Mouse (Mus musculus): Measurements from ENCODE around the gene Elf1. TPM values are rescaled to one million over a fixed set of nuclear protein-coding genes. Genes with fewer than 3 reads are reported as not detected.

Elf1 gene
- polyA plus RNA-seq, 1 experiment from 2014 or later: 18.1 TPM

DNA sequence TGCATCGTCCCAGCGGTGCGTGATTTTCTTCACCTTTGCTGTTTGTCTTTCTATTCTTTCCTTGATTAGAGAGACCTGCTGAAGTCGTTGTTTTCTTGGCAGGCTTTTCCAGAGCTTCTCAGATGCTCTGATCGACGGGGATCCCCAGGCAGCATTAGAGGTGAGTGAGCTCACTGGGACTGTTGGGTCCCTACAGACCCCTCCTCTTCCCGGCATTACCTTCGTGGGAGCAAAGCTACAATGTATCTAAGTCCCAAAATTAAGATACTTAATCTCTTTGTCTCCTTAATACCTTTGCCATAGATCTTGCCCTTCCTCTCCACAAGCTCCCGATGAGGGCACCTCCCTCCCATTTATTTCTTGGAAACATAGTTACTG is 106.8 kb downstream of the Elf1 start:
- peak overlapping the region; percentile 55 for H3K4me3 ChIP-seq
- H3K4me2 ChIP-seq: peak overlapping the region; percentile 66
- H3K9ac ChIP-seq: peak overlapping the region; percentile 50
- no peaks in the 10 kb centered on the region for H3K9me3 ChIP-seq
- ATAC-seq (ENCODE audit: insufficient number of reproducible peaks, low FRiP score, low TSS enrichment, low read depth): no peak
- peaks cover 16% of the 10 kb centered on the region for H3K4me1 ChIP-seq
- no peaks in the 10 kb centered on the region; the same call in 1 of the 2 replicates for H3K36me3 ChIP-seq
- no peaks in the 10 kb centered on the region for H3K27me3 ChIP-seq
- peak overlapping the region; percentile 99 for H3K27ac ChIP-seq
- WGBS: under 1% methylated on average over 9 of the region's 9 CpGs

DNA sequence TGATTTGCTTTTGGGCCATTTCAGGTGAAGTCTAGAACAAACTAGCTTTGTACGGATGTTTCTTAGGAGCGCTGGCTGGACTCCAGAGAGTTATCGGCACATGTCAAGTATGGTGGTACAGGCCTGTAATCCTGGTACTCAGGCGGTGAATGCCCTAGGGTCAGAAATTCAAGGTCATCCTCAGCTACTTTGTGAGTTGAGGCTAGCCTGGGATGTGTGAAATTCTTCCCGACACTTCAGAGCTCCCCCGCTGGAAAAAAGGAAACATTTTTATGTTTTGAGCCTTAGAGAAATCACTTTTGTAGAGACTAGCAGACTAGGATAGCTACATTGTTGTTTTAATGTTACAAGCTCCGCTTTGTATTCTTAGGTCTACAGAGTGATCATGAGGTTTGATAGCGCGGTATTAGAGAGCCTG is 107.5 kb downstream of the Elf1 start:
- H3K36me3 ChIP-seq: no peaks in the 10 kb centered on the region; the same call in 1 of the 2 replicates
- no peak overlapping the region for H3K9ac ChIP-seq
- WGBS: 88% methylated on average over 9 of the region's 9 CpGs

DNA sequence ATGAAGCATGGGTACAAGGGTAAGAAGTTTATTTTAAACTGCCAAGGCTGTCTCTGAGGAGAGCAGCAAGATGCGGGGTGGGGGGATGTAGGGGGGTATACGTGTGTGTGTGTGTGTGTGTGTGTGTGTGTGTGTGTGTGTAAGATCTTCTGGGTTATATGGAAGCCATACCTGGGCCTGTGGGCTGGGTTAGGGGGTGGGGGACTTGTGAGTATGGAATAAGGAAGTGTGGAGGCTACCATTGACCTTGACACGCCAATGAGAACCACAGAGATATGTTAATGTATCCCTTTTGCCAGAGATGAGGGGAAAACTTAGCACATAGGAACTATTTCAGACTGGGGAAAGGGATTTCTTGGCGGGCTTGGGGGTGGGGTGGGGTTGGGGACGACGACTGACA is 108.4 kb downstream of the Elf1 start:
- Histone ChIP-seq H3K36me3 (peaks cover 5% of the 10 kb centered on the region; the same call in 1 of the 2 replicates), H3K4me2 (no peak overlapping the region), H3K27me3 (no peaks in the 10 kb centered on the region), H3K4me3 (no peak overlapping the region), H3K4me1 (peaks cover 16% of the 10 kb centered on the region), H3K9ac (no peak overlapping the region), H3K9me3 (no peaks in the 10 kb centered on the region), H3K27ac (no peak overlapping the region)
- ATAC-seq (ENCODE audit: insufficient number of reproducible peaks, low FRiP score, low TSS enrichment, low read depth): no peak
- WGBS: 86% methylated on average over 6 of the region's 6 CpGs

More for the DNA sequence above, 107.5 kb downstream of the Elf1 start:
- peak overlapping the region; percentile 66 for H3K4me2 ChIP-seq
- H3K4me3 ChIP-seq: peak overlapping the region; percentile 55
- ATAC-seq (ENCODE audit: insufficient number of reproducible peaks, low FRiP score, low TSS enrichment, low read depth): no peak
- peaks cover 16% of the 10 kb centered on the region for H3K4me1 ChIP-seq
- no peak overlapping the region for H3K27ac ChIP-seq
- H3K9me3 ChIP-seq: no peaks in the 10 kb centered on the region
- no peaks in the 10 kb centered on the region for H3K27me3 ChIP-seq

DNA sequence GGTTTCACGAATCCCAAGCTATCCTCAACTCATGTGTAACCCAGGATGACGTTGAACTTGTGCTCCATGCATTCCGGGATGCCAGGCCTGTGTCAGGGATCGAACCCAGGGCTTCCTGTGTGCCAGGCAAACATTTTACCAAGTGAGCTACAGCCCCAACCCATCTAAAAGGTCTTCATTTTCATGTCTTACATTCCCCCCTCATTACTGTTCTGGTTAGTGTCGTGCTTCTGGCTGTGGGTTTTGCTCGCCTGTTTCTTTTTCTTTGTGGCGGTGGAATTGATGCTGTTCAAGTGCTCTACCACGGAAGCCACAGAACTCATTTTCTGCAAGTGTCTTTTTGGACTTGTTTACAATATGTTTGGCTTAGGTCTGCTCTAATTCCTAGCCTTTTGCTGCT is 109.9 kb downstream of the Elf1 start:
- Histone ChIP-seq H3K4me3 (no peak overlapping the region), H3K9me3 (no peaks in the 10 kb centered on the region), H3K4me1 (peaks cover 16% of the 10 kb centered on the region), H3K36me3 (peaks cover 9% of the 10 kb centered on the region), H3K9ac (no peak overlapping the region), H3K4me2 (no peak overlapping the region), H3K27ac (no peak overlapping the region), H3K27me3 (no peaks in the 10 kb centered on the region)
- WGBS: 92% methylated on average over 8 of the region's 8 CpGs
- no peak for ATAC-seq (ENCODE audit: insufficient number of reproducible peaks, low FRiP score, low TSS enrichment, low read depth)

DNA sequence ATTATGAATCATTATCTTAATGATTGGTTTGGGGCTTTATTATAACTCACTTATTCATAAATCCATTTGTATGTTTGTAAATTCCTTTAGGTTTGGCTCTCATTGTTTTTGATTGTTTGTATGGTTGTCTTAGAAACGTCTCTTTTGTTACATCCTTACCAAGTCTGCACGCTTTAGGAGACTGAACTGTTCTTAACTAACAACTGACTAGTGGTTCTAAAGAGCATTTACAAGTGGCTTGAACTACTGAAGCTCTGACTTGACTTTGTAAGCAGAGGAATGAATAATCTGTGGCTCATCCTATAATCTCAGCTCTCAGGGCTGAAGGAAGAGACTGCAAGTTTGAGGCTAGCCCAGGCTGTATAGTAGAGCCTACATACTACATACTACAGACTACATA is 110.6 kb downstream of the Elf1 start:
- Histone ChIP-seq H3K4me1 (peaks cover 16% of the 10 kb centered on the region), H3K4me3 (no peak overlapping the region), H3K27me3 (no peaks in the 10 kb centered on the region), H3K36me3 (peaks cover 14% of the 10 kb centered on the region), H3K4me2 (no peak overlapping the region), H3K27ac (no peak overlapping the region), H3K9ac (no peak overlapping the region), H3K9me3 (no peaks in the 10 kb centered on the region)
- 93% methylated on average over 2 of the region's 2 CpGs for WGBS
- ATAC-seq (ENCODE audit: insufficient number of reproducible peaks, low FRiP score, low TSS enrichment, low read depth): no peak

DNA sequence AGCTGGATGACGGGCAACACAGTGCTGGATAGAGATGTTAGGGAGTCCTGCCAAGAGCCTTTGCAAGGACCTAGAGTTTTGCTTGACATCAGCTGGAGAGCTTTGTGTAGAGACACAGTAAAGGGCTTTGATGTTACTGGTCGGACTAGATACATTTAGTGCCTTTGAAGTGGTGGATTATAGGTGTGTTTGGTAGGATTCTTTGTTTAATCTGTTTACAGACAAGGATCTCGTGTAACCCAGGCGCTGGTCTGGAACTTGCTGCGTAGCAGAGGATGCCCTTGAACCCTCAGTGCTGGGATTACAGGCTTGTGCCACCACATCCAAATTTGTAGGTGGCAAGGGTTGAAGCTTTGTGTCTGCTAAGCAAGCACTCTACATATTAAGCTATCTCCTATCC is 113.1 kb downstream of the Elf1 start:
- no peak overlapping the region for H3K4me3 ChIP-seq
- ATAC-seq (ENCODE audit: insufficient number of reproducible peaks, low FRiP score, low TSS enrichment, low read depth): no peak
- no peak overlapping the region for H3K27ac ChIP-seq
- peaks cover 29% of the 10 kb centered on the region for H3K36me3 ChIP-seq
- no peaks in the 10 kb centered on the region for H3K9me3 ChIP-seq
- no peaks in the 10 kb centered on the region for H3K27me3 ChIP-seq
- no peak overlapping the region for H3K9ac ChIP-seq
- WGBS: 87% methylated on average over 5 of the region's 5 CpGs
- no peak overlapping the region for H3K4me2 ChIP-seq
- peaks cover 6% of the 10 kb centered on the region; the same call in 1 of the 2 replicates for H3K4me1 ChIP-seq

DNA sequence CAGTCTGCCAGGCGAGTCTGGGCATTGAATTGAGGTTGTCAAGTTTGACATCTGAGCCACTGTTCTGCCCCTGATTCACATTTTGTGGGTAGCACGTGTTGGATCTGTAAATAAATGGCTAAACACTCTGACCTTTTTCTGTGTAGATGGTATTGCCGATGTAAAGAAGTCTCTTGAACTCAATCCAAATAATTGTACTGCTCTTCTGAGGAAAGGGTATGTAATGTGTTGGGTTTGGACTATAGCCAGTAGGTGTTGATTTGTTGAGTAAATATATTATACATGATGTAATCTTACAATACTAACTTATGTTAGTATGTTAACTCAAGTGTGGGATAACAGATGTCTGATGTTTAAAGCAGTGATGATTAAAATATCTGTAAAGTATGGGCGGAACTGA is 115.6 kb downstream of the Elf1 start:
- no peak overlapping the region for H3K4me3 ChIP-seq
- H3K9me3 ChIP-seq: no peaks in the 10 kb centered on the region
- H3K4me2 ChIP-seq: no peak overlapping the region
- no peaks in the 10 kb centered on the region for H3K27me3 ChIP-seq
- H3K27ac ChIP-seq: no peak overlapping the region
- H3K9ac ChIP-seq: no peak overlapping the region
- peaks cover 52% of the 10 kb centered on the region for H3K36me3 ChIP-seq
- H3K4me1 ChIP-seq: no peaks in the 10 kb centered on the region
- ATAC-seq (ENCODE audit: insufficient number of reproducible peaks, low FRiP score, low TSS enrichment, low read depth): no peak
- WGBS: 76% methylated on average over 4 of the region's 4 CpGs

DNA sequence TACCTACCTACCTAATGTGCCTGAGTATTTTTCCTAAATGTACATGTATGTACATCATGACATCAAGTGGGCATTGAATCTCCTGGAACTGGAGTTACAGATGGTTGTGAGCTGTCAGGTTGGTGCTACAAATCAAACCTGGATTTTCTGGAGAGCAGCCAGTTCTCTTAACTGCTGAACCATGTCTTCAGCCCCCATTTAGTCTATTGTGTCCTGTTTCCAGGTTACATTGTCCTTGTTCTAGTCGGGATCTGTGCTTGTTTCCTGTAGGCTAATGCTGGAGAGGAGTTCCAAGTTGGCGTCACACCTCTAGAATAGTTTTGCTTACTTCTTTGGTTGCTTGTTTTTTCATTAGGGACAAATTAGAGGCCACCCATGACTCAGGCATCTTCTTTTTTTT is 124.9 kb downstream of the Elf1 start:
- Histone ChIP-seq H3K36me3 (peaks cover 71% of the 10 kb centered on the region), H3K4me1 (no peaks in the 10 kb centered on the region), H3K9me3 (no peaks in the 10 kb centered on the region), H3K27me3 (no peaks in the 10 kb centered on the region), H3K4me2 (no peak overlapping the region), H3K27ac (no peak overlapping the region), H3K4me3 (no peak overlapping the region), H3K9ac (no peak overlapping the region)
- ATAC-seq (ENCODE audit: insufficient number of reproducible peaks, low FRiP score, low TSS enrichment, low read depth): no peak
- WGBS: 73% methylated on average over 2 of the region's 2 CpGs

DNA sequence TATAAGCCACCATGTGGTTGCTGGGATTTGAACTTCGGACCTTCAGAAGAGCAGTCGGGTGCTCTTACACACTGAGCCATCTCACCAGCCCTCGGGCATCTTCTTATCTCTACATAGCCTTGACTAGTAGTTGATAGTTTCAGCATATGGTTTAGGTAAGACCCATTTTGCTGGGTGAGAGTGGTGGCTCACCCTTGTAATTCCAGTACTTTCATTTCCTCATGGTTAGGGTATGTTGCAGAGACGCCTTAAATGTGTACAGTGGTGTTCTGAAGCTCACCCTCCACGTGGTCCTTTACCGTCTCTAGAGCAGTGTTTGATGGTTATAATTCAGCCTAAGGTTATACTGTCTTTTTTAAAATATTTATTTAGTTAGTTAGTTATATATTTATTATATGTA is 125.4 kb downstream of the Elf1 start:
- no peak overlapping the region for H3K4me2 ChIP-seq
- no peak overlapping the region for H3K27ac ChIP-seq
- H3K4me1 ChIP-seq: no peaks in the 10 kb centered on the region
- H3K9me3 ChIP-seq: no peaks in the 10 kb centered on the region
- H3K4me3 ChIP-seq: no peak overlapping the region
- ATAC-seq (ENCODE audit: insufficient number of reproducible peaks, low FRiP score, low TSS enrichment, low read depth): no peak
- H3K27me3 ChIP-seq: no peaks in the 10 kb centered on the region
- WGBS: 92% methylated on average over 6 of the region's 6 CpGs
- H3K36me3 ChIP-seq: peaks cover 71% of the 10 kb centered on the region
- H3K9ac ChIP-seq: no peak overlapping the region

DNA sequence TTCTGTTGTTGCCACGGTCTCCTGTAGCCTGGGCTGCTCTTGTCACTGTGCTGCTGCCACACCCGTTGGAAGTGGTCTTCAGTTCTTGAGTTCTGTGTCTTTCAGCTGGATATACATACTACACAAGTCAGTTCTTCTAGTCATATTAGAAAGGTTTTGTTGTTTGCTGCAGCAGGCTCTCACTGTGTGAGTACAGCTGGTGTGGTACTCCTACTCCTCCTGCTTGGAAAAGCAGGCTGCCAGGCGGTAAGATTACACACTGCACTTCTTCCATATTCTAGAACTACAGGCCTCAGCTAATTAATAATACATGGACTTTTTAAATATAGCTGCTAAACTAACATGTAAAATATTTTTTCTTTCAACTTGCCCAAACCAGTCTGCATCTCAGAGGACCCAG is 125.9 kb downstream of the Elf1 start:
- 87% methylated on average over 3 of the region's 3 CpGs for WGBS
- H3K36me3 ChIP-seq: peaks cover 70% of the 10 kb centered on the region
- no peaks in the 10 kb centered on the region for H3K4me1 ChIP-seq
- no peak for ATAC-seq (ENCODE audit: insufficient number of reproducible peaks, low FRiP score, low TSS enrichment, low read depth)
- H3K4me3 ChIP-seq: no peak overlapping the region
- H3K4me2 ChIP-seq: no peak overlapping the region
- H3K27me3 ChIP-seq: no peaks in the 10 kb centered on the region
- H3K9me3 ChIP-seq: no peaks in the 10 kb centered on the region
- H3K27ac ChIP-seq: no peak overlapping the region
- H3K9ac ChIP-seq: no peak overlapping the region

DNA sequence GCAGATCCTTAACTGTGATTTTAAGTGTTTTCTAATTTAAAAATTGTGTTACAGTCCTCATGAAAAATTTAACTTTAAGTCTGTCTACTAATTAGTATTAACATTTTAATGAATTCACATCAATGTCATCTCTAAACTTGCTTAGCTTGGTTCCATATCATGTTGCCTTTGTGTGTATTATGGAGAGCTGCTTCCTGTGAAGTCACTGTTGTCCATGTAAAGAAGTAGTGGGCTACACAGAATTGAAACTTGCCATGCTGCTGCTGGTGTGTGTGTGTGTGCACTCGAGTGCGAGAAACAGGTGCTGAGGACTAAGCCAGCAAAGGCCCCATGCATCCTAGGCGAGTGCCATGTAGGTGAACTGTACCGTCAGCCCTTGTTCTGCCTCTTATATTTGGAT is 126.4 kb downstream of the Elf1 start:
- peaks cover 70% of the 10 kb centered on the region for H3K36me3 ChIP-seq
- H3K4me3 ChIP-seq: no peak overlapping the region
- H3K9me3 ChIP-seq: no peaks in the 10 kb centered on the region
- no peaks in the 10 kb centered on the region for H3K27me3 ChIP-seq
- 95% methylated on average over 4 of the region's 4 CpGs for WGBS
- H3K9ac ChIP-seq: no peak overlapping the region
- ATAC-seq (ENCODE audit: insufficient number of reproducible peaks, low FRiP score, low TSS enrichment, low read depth): no peak
- H3K4me1 ChIP-seq: no peaks in the 10 kb centered on the region
- H3K27ac ChIP-seq: no peak overlapping the region
- H3K4me2 ChIP-seq: no peak overlapping the region

DNA sequence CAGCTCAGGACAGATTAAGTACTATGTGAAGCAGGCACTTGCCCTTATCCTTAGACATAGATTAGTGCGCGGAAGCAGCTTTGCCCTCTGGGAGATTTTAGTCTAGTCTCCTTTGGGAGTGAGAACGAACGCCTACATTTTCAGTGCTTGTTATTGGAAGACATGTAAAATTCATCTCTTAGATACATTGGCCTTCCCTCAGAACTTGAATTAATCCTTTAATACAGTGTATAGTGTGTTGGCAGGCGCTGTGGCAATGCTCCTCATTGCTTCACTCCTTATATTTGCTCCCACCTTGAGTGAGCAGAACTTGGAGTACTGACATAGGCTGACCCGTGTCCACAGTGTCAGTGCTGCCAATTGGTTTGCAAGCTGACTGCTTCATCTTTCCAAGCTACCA is 127.3 kb downstream of the Elf1 start:
- ATAC-seq (ENCODE audit: insufficient number of reproducible peaks, low FRiP score, low TSS enrichment, low read depth): no peak
- H3K4me1 ChIP-seq: no peaks in the 10 kb centered on the region
- peaks cover 70% of the 10 kb centered on the region for H3K36me3 ChIP-seq
- H3K9me3 ChIP-seq: no peaks in the 10 kb centered on the region
- no peak overlapping the region for H3K4me3 ChIP-seq
- WGBS: 96% methylated on average over 6 of the region's 6 CpGs
- no peak overlapping the region for H3K27ac ChIP-seq
- H3K27me3 ChIP-seq: no peaks in the 10 kb centered on the region
- no peak overlapping the region for H3K4me2 ChIP-seq
- no peak overlapping the region for H3K9ac ChIP-seq

DNA sequence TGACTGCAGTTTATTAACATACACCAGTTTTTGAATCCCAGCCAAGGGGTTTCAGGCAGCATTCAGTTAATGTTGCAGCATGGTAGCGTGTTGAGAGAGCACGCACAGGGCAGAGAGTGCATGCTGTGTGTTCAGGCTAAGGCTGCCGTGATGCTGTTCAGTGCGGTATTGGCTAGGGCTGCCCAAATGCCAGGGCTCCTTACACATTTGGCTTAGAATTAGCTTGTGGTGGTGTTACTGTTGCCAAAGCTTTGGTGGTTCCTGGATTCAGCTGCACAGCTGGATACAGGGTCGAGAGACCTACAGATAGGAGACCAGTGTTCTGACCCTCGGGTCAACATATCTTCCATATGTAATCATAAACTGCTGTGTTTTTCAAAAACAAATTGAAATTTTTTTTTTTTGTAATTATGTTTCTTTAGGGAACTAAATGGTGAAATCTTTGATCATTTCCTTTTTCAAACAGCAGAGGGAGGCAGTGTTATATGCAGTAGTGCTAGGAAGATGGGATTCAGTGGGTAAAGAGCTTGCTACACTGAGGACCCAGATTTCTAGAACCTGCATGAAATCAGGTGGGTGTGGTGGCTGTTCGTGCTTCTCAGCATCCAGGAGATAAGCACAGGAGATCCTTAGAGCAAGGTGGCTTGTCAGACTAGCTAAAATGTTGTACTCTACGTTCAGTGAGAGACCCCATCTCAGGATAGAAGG is 136.3 kb downstream of the Elf1 start:
- Histone ChIP-seq H3K27me3 (no peaks in the 10 kb centered on the region), H3K9me3 (no peaks in the 10 kb centered on the region), H3K36me3 (peaks cover 60% of the 10 kb centered on the region), H3K9ac (no peak overlapping the region), H3K4me1 (no peaks in the 10 kb centered on the region), H3K4me2 (no peak overlapping the region), H3K27ac (no peak overlapping the region), H3K4me3 (no peak overlapping the region)
- 79% methylated on average over 8 of the region's 8 CpGs for WGBS
- no peak for ATAC-seq (ENCODE audit: insufficient number of reproducible peaks, low FRiP score, low TSS enrichment, low read depth)
